Mouse (Mus musculus) bone marrow, adult 2 months (tissue): ENCODE measurements around the gene Usp47. TPM values are rescaled to one million over a fixed set of nuclear protein-coding genes. Genes with fewer than 3 reads are reported as not detected.

ENCODE experiments used
- H3K27ac ChIP-seq: fragments of 200-500 bp; 2 replicates; pipeline ENCODE4 v1.5.1; 2012; ENCODE audit warnings: low read depth, mild to moderate bottlenecking, control low read depth, inconsistent platforms, low read length; ENCODE audit not compliant: control insufficient read depth, poor library complexity, insufficient read depth
- H3K4me1 ChIP-seq: fragments of 200-500 bp; 2 replicates; pipeline ENCODE4 v1.6.1; 2011; ENCODE audit warnings: low read length; ENCODE audit not compliant: control insufficient read depth, insufficient read depth
- H3K4me3 ChIP-seq: fragments of 200-500 bp; replicated peaks from 2 replicates; pipeline ENCODE3; 2011; ENCODE audit warnings: mild to moderate bottlenecking, low read depth, low read length, control low read depth; ENCODE audit not compliant: control insufficient read depth
- CTCF ChIP-seq: fragments of 200-500 bp; IDR thresholded peaks from 2 replicates; pipeline ENCODE4 v1.5.1; 2011; ENCODE audit warnings: low read length, control low read depth; ENCODE audit not compliant: control insufficient read depth, insufficient read depth
- POLR2A ChIP-seq: fragments of 200-500 bp; IDR thresholded peaks from 2 replicates; pipeline ENCODE4 v1.6.1; 2011; ENCODE audit warnings: low read depth, mild to moderate bottlenecking, control low read depth, low read length, borderline replicate concordance; ENCODE audit not compliant: control insufficient read depth
- WGBS: fragments of 180-500 bp; shearing (Covaris S2); methylation state at CpG from one replicate; pipeline ENCODE4 v1.1.7; 2018; 5-methylcytosine and 5-hydroxymethylcytosine counted together
- polyA plus RNA-seq: library from polyadenylated mRNA; stranded (reverse); fragments of >200 nt; gene quantifications from 2 replicates; pipeline ENCODE4 v1.2.4, GENCODE M21; 2011; ENCODE audit warnings: low replicate concordance; ENCODE audit not compliant: missing spikeins, insufficient read depth, insufficient read length

Usp47 gene
- polyA plus RNA-seq, 1 experiment = 25.5 TPM

DNA sequence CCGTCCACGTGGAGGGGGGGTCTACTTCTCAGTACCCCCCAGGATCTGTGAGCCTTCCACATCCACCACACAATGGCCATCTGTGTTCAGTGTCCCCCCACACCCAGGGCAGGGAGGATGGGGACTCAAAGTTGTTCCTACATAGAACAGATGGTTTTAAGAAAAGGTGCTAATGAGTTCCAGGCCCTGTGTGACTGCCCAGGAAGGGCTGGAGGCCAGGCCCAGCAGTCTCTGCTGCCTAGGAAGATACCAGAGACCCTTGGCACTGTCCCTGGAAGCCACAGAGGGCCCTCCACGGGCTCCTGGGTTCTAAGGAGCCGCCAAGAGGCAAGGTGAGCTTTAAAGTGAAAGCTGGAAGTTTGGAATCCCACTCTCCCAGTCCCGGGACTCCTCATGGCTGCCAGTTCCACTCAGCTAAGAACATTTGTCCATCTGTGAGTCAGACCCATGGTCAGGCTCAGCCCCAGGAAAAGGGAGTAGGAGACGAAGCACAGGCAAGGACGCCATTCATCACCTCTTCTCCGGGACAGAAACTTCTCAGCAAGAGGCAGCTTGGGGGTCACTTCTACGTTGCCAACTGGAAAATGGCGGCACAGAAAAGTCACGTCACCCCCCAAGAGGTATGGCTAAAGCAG, 98.7 kb downstream of the Usp47 start:
- TF ChIP-seq POLR2A (no peak), CTCF (no peak)
- Histone ChIP-seq H3K27ac (no peak overlapping the region), H3K4me3 (no peak overlapping the region), H3K4me1 (no peaks in the 10 kb centered on the region)
- 81% methylated on average over 11 of the region's 11 CpGs for WGBS

DNA sequence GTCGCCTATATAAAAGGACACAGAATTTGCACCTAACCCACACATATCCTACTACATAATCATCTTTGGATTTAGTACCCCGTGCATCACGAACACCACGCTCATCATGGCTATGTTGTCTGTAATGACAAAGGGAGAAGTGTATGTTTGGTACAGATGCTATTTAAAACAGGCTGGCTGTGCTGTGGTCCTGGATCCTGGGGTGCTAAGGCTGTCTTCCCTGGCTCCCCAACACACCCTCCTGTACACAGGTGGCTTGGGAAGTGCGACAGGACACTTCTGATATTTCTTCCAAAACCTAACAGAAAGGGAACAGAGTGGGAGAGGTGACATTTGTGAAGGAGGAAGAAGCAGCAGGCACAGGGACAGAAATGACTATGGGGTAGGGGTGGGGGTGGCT, 100.3 kb downstream of the Usp47 start:
- Histone ChIP-seq H3K27ac (no peak overlapping the region), H3K4me3 (no peak overlapping the region), H3K4me1 (no peaks in the 10 kb centered on the region)
- TF ChIP-seq POLR2A = no peak
- no peak for TF ChIP-seq CTCF
- 77% methylated on average over 5 of the region's 5 CpGs for WGBS

DNA sequence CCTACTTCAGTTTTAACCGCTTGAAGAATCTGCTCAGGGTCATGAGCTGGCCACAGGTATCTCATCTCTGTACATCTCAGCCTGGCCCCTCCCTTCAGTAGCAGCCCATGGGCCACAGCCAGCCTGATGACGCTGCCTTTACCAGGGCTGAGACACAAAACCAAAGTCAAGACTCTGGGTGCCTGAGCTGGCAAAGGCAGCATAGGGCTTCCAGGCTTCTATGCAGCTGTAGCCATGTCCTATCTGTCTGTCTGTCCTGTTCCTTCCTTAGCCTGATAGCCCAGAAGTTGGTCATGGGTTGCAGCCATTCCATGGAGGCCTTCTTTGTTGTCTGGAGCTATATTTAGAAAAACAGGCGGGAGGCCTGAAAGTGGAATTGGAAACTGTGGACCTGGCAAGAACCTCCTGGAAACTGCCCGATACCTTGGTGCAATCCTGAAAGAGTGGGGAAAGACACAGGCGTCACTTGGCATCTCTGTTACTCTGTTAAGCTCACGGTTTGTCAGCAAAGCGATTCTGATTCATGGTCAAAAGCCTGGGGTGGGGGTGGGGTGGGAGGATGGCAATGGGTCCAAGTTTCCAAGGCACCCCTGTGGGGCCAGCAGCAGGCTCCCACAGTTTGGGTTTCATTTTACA, 102.4 kb downstream of the Usp47 start:
- H3K27ac ChIP-seq = no peak overlapping the region
- 69% methylated on average over 7 of the region's 7 CpGs for WGBS
- no peaks in the 10 kb centered on the region for H3K4me1 ChIP-seq
- no peak overlapping the region for H3K4me3 ChIP-seq
- TF ChIP-seq CTCF = no peak
- TF ChIP-seq POLR2A = no peak

GRCm38 (mm10) chr7:112127085-112127637, 103.9 kb downstream of the Usp47 start:
- no peak for TF ChIP-seq POLR2A
- TF ChIP-seq CTCF = no peak
- H3K4me1 ChIP-seq = no peaks in the 10 kb centered on the region
- no peak overlapping the region for H3K27ac ChIP-seq
- no peak overlapping the region for H3K4me3 ChIP-seq
- WGBS = 81% methylated on average over 5 of the region's 5 CpGs

DNA sequence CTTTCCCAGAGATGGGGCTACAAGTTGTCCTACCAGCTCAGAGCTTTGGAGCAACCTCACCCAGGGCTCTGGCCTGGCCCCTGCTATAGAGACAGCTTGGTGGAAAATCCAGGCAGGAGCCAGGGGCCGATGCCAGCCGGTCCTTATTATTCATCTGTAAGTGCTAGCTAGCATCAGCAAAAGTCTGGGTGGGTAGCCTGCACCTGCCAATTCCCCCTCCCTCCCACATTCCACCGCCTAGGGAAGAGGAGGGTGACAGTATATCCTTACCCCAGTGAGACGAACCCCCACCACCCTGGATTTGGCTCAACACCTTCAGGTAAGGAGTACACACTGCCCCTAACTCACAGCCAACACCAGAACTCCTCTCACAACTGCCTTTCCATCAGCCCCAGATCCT, 104.7 kb downstream of the Usp47 start:
- no peak for TF ChIP-seq CTCF
- TF ChIP-seq POLR2A = no peak
- no peaks in the 10 kb centered on the region for H3K4me1 ChIP-seq
- no peak overlapping the region for H3K4me3 ChIP-seq
- no peak overlapping the region for H3K27ac ChIP-seq
- WGBS = 89% methylated on average over 4 of the region's 4 CpGs

DNA sequence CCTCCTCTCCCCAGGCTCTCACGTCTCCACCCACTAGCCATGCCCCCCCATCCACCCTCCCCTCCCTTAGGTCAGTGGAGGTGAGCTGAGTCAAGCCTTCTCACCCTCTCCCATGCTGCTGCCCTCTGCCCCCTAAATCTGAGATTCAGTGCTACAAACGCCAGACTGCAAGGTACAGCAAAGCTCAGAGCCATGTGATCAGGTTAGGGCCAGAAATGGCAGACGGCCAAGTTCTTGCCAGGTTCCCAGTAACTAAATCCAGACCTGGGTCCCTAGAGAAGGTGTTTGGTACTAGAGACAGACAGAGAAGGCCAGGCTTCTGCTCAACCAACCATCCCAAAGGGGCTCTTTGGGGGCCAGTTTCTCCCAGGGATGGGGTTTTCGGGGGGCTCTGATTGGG, 105.5 kb downstream of the Usp47 start:
- H3K27ac ChIP-seq = no peak overlapping the region
- 68% methylated on average over 4 of the region's 4 CpGs for WGBS
- no peak overlapping the region for H3K4me3 ChIP-seq
- TF ChIP-seq CTCF (no peak), POLR2A (no peak)
- no peaks in the 10 kb centered on the region for H3K4me1 ChIP-seq

DNA sequence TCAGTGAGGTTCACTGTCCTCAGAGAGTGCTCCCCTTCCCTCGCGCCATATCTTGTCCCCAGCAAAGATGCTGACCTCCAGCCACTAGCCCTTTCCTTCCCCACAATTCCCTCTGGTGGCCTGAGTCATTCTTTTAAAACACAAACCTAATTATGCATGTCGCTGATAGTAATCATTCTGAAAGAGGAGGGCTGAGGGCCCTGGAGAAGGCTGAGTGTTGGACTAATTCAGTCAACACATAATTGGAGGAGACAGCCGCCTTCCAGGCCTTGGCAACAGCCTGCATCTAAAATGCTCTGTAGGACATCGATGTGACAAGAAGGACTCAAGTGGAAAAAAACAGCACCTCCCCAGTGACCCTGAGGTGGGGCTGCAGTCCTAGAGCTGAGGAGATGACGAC, 106.5 kb downstream of the Usp47 start:
- 74% methylated on average over 6 of the region's 6 CpGs for whole genome bisulfite sequencing
- Histone ChIP-seq H3K4me3 (no peak overlapping the region), H3K27ac (no peak overlapping the region), H3K4me1 (no peaks in the 10 kb centered on the region)
- no peak for TF ChIP-seq CTCF
- TF ChIP-seq POLR2A = no peak

DNA sequence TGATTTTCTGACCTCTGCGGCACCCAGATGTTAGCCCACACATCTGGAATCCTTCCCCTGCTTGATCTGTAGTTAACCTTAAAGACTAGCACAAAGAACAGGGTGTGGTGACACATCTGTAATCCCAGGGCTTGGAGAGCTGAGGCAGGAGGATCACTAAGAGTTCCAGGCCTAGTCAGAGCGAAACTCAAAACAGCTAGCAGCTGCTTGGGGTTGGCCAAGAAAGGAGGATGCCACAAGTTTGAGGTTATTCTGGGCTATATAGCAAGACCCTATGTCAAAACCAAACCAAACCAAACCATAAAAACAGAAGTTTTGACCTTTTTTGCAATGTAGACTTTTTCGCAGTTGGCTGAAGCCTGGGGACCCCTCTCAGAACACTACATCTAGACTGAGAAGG, 107.4 kb downstream of the Usp47 start:
- no peak overlapping the region for H3K27ac ChIP-seq
- WGBS = 76% methylated on average over 3 of the region's 3 CpGs
- H3K4me3 ChIP-seq = no peak overlapping the region
- no peak for TF ChIP-seq POLR2A
- TF ChIP-seq CTCF = no peak
- no peaks in the 10 kb centered on the region for H3K4me1 ChIP-seq
